Mouse (Mus musculus): ENCODE measurements at regions not wholly inside any gene's neighbourhood (a gene's known extent, or its start where the extent isn't known, plus 50 kb on each side); places are given as distances from the start of the nearest gene placed in this dataset.

- no peak for DNase-seq (ENCODE audit: extremely low read depth, low read depth, low spot score)
These were observed 255.5 kb downstream of the Gm4791 start for GRCm38 (mm10) chr9:47253836-47254657.

- no peak for DNase-seq (ENCODE audit: extremely low read depth, low read depth, low spot score)
These were observed 264.0 kb upstream of the Cadm1 start for GRCm38 (mm10) chr9:47265946-47266490.

GRCm38 (mm10) chr9:47276303-47277005 lies 253.5 kb upstream of the Cadm1 start:
- DNase-seq (ENCODE audit: extremely low read depth, low read depth, low spot score) = no peak

GRCm38 (mm10) chr9:47279410-47279809 lies 250.6 kb upstream of the Cadm1 start:
- DNase-seq (ENCODE audit: extremely low read depth, low read depth, low spot score) = peak; percentile 45

- DNase-seq (ENCODE audit: extremely low read depth, low read depth, low spot score) = no peak
These were observed 249.8 kb upstream of the Cadm1 start for GRCm38 (mm10) chr9:47280146-47280545.

DNA sequence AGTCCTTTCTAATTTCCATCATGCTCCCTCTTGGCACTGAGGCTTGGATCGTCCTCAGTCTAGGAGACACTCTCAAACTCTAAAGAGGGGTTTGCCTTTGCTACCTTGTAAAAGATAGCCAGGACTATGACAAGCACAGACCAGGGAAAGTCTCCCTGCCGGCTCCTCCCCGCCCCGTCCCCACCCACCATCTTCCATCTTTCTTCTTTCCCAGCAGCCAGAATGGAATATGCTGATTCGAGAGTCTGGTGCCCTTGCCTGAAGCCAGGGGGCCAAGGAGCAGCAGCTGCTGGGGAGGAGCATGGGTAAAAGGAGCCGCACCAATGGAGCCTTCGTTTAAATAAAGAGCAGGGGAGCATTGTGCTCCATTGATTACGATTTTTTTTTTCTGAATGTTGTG lies 249.4 kb upstream of the Cadm1 start:
- DNase-seq (ENCODE audit: extremely low read depth, low read depth, low spot score) = no peak

DNA sequence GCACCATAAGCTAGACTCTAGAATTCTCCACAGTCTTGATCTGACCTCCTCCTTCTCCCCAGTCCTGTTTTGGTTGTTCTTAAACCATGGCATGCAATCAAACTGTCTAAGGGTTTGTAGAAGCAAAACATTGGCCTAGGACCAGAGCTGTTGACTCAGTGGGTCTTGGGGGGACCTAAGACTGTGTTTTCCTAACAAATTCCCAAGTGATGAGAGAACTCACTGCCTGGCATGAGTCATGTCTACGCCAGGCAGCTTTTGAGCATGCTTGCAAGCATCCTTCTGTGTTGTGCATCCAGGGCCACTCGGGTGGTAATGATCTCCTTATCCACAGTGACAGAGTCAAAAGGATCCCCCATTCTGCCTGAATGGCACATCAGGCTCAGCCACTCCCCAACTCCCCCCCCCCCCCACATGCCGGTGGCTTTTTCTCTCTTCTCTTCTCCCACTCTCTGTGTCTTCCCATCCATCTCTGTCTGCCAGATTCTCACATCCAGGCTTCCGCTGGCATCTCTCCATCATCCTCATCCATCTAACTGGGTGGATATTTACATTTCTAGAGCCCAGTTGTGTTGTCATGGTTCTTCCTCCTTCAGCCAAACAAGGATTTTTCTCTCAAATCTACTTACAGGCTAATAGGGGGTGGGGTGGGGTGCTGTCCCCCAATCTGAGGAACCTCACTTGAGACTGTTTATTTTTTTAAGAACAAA lies 246.1 kb upstream of the Cadm1 start:
- no peak for DNase-seq (ENCODE audit: extremely low read depth, low read depth, low spot score)

- no peak for DNase-seq (ENCODE audit: extremely low read depth, low read depth, low spot score)
These were observed 242.8 kb upstream of the Cadm1 start for GRCm38 (mm10) chr9:47286930-47287722.

GRCm38 (mm10) chr9:47288587-47289199 lies 241.3 kb upstream of the Cadm1 start:
- no peak for DNase-seq (ENCODE audit: extremely low read depth, low read depth, low spot score)

DNA sequence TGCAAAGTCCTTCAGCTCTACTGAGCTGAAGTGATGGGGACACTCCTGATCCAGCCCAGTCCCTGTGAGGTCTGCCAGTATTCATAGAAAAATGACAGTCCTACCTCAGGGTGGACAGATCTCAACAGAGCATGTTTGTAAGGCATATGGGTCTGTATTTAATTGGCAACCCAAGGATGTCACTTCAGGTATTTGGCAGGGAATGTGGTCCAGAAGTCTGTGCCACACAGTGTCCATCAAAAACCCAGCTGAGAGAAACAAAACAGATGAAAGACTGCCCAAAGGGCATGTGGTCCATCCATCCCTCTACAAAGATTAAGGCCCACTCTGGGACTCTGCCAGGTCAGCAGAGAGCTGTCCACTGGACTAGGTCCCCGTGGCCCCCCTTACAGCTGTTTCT lies 229.3 kb upstream of the Cadm1 start:
- DNase-seq (ENCODE audit: extremely low read depth, low read depth, low spot score) = no peak

- DNase-seq (ENCODE audit: extremely low read depth, low read depth, low spot score) = no peak
These were observed 222.7 kb upstream of the Cadm1 start for GRCm38 (mm10) chr9:47307125-47307751.

DNA sequence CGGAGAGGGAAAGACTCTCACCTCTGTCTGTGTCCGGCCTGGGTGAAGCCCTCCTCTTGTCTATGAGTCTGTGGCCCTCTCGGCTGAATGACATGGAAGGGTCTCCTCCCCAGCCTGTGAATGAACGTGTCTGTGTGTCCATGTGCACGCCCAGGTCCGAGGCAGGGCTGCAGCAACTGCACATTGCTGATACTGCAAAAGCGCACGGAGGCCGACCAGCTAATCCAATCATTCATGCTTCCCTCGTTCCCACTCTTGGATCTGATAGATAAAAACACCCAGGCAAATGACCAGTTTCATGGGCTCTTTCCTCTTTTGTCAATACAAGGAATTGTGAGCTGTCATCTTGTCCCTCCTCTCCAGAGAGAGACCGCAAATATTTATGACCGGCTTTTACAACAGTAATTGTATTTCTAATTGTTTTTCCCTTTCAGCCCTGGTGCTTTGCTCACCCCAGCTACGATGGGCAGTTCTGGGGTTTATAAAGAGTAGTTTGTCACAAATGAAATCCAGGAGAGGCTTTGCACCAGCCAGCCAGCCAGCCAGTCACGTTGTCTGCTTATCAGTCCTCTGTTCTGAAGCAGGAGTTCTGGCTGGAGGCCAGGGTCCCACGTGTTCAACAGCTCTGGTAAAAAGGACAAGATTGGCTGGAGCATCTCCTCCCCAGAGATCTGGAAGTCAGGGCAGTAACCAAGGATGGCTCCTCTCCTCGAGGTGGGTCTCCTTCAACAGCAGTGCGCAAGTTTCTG lies 222.0 kb upstream of the Cadm1 start:
- DNase-seq (ENCODE audit: extremely low read depth, low read depth, low spot score) = no peak

DNA sequence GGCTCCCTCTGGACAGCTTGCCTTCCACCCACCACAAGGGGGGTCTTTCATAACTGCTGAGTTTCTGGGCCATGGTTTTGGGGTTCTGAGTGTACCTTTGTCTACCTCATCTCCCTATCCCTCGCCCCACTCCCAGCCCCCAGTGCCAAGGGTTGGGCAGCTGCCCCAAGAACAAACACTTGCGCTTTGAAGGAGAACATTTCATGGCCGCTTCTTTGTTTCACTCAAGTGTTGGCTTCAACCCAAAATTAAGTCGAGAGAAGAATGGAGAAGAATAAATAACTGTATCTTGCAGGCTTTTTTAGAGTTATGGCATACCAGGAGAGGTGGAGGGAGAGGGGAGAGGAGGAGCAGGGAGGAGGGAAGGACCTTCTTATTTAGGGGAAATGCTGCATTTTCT lies 216.5 kb upstream of the Cadm1 start:
- no peak for DNase-seq (ENCODE audit: extremely low read depth, low read depth, low spot score)

DNA sequence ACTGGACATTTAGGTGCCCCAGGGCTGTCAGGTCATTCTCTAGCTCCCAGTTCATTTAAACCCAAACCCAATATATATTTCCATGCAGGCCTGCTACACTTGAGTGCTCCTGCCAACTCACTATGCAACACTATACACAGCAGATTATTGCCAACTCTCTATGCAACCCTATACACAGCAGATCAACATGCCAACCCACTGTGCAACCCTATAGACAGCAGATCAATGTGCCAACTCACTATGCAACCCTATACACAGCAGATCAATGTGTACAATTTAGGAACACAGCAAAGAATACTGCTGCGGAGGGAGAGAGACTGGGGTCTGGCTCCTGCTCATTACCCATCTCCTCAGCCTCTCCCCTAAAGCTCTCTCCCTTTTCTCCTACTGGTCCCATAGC lies 215.7 kb upstream of the Cadm1 start:
- DNase-seq (ENCODE audit: extremely low read depth, low read depth, low spot score) = no peak

DNA sequence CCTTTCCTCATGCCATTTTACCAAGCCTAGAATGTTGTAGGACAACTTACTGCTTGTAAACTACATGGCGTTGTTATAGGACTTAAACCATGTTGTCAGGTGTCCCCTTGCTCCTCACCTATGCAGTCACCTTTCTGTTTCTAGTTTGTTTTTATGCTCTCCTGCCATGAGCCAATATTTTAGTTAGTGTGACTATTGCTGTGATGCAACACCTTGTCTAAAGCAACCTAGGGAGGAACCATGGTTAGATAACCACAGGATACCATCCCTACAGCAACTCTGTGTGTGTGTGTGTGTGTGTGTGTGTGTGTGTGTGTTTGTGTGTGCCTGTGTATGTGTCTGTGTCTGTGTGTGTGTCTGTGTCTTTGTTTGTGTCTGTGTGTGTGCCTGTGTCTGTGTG lies 209.6 kb upstream of the Cadm1 start:
- DNase-seq (ENCODE audit: extremely low read depth, low read depth, low spot score) = no peak

DNA sequence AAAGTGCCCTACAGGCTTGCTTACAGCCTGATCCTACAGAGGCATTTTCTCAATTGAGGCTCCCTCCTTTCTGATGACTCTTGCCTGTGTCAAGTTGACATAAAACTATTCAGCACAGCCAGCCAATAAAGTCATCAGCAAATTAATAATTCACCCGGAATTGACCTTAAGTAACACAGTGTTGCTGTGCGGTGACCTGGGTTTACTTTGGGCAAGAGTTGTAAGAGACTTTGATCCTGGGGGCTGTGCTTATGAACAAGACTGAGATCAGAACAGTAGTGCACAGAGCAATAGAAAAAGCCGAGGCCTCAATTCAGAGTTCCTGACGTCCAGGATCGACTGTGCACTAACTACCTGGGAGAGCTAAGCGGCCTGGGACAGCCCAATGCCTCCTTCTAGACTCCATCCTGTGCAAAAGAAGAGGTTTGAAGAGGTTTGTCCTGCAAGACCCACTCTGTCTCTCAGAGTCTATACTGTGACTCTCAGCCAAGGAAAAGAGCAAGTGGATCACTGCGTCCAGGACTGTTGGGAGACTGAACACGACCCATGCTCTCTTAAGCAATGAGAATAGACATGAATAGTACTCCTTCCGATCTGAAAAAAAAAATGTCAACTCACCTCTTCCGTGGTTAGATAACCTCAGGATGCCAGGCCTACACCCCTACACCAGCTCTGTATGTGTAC lies 208.7 kb upstream of the Cadm1 start:
- no peak for DNase-seq (ENCODE audit: extremely low read depth, low read depth, low spot score)

DNA sequence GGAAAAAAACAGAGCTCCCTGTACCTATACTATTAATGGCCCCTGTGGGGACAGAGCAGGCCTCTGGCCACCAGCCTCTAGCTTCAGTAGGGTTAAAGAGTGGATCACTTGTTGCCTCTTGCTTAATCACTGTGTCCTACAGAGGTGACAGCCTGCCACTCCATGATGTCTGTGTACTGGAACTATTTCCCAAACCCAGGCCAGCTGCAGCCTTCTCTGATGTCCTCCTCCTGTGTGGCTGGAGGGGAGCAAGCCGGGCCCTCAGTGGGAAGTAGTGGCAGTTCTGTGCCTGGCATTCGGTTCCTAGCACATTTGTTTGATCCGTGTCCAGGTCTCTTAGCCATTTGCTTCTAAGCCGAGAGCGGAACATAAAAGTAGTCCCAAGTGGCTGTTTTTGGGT lies 207.7 kb upstream of the Cadm1 start:
- no peak for DNase-seq (ENCODE audit: extremely low read depth, low read depth, low spot score)

DNA sequence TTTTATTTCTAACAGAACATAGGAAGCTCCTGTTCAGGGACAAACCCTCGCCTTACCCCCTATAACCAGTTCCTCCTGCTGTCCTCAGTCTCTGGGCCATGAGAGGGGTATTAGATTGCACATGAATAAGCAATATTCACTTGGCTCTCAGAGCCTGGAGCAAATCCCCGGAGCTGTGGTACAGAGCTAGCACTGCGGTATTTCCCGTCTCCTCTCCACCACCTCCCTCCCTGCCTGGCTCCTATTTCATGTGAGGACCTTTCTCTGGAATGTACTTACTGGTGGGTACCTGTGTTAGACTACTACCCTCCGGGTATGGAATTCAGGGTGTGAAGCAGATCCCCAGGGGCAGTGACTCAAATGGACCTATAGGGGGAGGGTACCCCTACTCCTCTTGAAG lies 206.9 kb upstream of the Cadm1 start:
- DNase-seq (ENCODE audit: extremely low read depth, low read depth, low spot score) = no peak

- DNase-seq (ENCODE audit: extremely low read depth, low read depth, low spot score) = no peak
These were observed 202.4 kb upstream of the Cadm1 start for GRCm38 (mm10) chr9:47327575-47327974.
